Mouse (Mus musculus): ENCODE data around the gene Cyp2w1. TPM values are rescaled to one million over a fixed set of nuclear protein-coding genes. Genes with fewer than 3 reads are reported as not detected.

Gene Cyp2w1
- total and polyA plus RNA-seq, 3 experiments: not detected

GRCm38 (mm10) chr5:139403692-139404260 lies 51.4 kb downstream of the Cyp2w1 start:
- ATAC-seq (ENCODE audit: extremely low read depth, insufficient number of reproducible peaks, low FRiP score, poor library complexity, severe bottlenecking) (no peak), DNase-seq (ENCODE audit: low spot score) (no peak)
- TF ChIP-seq CTCF (IDR thresholded peaks at IDR 0.05; ENCODE audit: low read depth, low read length) (no peak), GATA2 (IDR thresholded peaks at IDR 0.05; ENCODE audit: borderline replicate concordance, low read depth, low read length) (no peak), POLR2AphosphoS5 (IDR thresholded peaks at IDR 0.05; ENCODE audit: insufficient replicate concordance, low read depth, low read length) (no peak), TAL1 (conservative IDR thresholded peaks at IDR 0.05; ENCODE audit: low read depth, low read length) (no peak), GATA1 (IDR thresholded peaks at IDR 0.05; ENCODE audit: borderline replicate concordance, low read length) (no peak)
- H3K9me3 ChIP-seq (replicated peaks): no peaks in the 10 kb centered on the region
- no peaks in the 10 kb centered on the region for H3K27me3 ChIP-seq (ENCODE audit: insufficient read depth, low read length)
- H3K36me3 ChIP-seq (replicated peaks): peaks cover 89% of the 10 kb centered on the region
- H3K4me3 ChIP-seq (ENCODE audit: low read depth, low read length): no peak overlapping the region
- H3K4me1 ChIP-seq (ENCODE audit: insufficient read depth, low read depth, low read length): peaks cover 22% of the 10 kb centered on the region

GRCm38 (mm10) chr5:139404801-139405401 lies 52.5 kb downstream of the Cyp2w1 start, which contains the start of gene C130050O18Rik:
TSS of gene C130050O18Rik (plus strand) at chr5:139405280.
- no peak for DNase-seq (ENCODE audit: low spot score)
- Histone ChIP-seq H3K4me1 (ENCODE audit: insufficient read depth, low read depth, low read length) (peaks cover 20% of the 10 kb centered on the region), H3K9me3 (replicated peaks) (no peaks in the 10 kb centered on the region), H3K27me3 (ENCODE audit: insufficient read depth, low read length) (no peaks in the 10 kb centered on the region), H3K4me3 (ENCODE audit: low read depth, low read length) (no peak within 1 kb of the TSS), H3K36me3 (replicated peaks) (peaks cover 92% of the 10 kb centered on the region)
- TF ChIP-seq TAL1 (conservative IDR thresholded peaks at IDR 0.05; ENCODE audit: low read depth, low read length): no peak
- no peak for ATAC-seq (ENCODE audit: extremely low read depth, insufficient number of reproducible peaks, low FRiP score, poor library complexity, severe bottlenecking)

- DNase-seq (ENCODE audit: low spot score) (no peak), ATAC-seq (ENCODE audit: extremely low read depth, insufficient number of reproducible peaks, low FRiP score, poor library complexity, severe bottlenecking) (no peak)
- Histone ChIP-seq H3K9me3 (replicated peaks) (no peaks in the 10 kb centered on the region), H3K27me3 (ENCODE audit: insufficient read depth, low read length) (no peaks in the 10 kb centered on the region), H3K36me3 (replicated peaks) (peaks cover 92% of the 10 kb centered on the region), H3K4me3 (ENCODE audit: low read depth, low read length) (no peak overlapping the region), H3K4me1 (ENCODE audit: insufficient read depth, low read depth, low read length) (peaks cover 20% of the 10 kb centered on the region)
- no peak for TF ChIP-seq POLR2AphosphoS5 (IDR thresholded peaks at IDR 0.05; ENCODE audit: insufficient replicate concordance, low read depth, low read length)
- no peak for TF ChIP-seq GATA2 (IDR thresholded peaks at IDR 0.05; ENCODE audit: borderline replicate concordance, low read depth, low read length)
- TF ChIP-seq TAL1 (conservative IDR thresholded peaks at IDR 0.05; ENCODE audit: low read depth, low read length): no peak
- TF ChIP-seq CTCF (IDR thresholded peaks at IDR 0.05; ENCODE audit: low read depth, low read length): no peak
- no peak for TF ChIP-seq GATA1 (IDR thresholded peaks at IDR 0.05; ENCODE audit: borderline replicate concordance, low read length)
Measured at GRCm38 (mm10) chr5:139405478-139405877, 53.1 kb downstream of the Cyp2w1 start.

GRCm38 (mm10) chr5:139405953-139406352 lies 53.5 kb downstream of the Cyp2w1 start:
- DNase-seq (ENCODE audit: low spot score) (no peak), ATAC-seq (ENCODE audit: extremely low read depth, insufficient number of reproducible peaks, low FRiP score, poor library complexity, severe bottlenecking) (no peak)
- TF ChIP-seq TAL1 (conservative IDR thresholded peaks at IDR 0.05; ENCODE audit: low read depth, low read length) (no peak), CTCF (IDR thresholded peaks at IDR 0.05; ENCODE audit: low read depth, low read length) (no peak), GATA2 (IDR thresholded peaks at IDR 0.05; ENCODE audit: borderline replicate concordance, low read depth, low read length) (no peak), GATA1 (IDR thresholded peaks at IDR 0.05; ENCODE audit: borderline replicate concordance, low read length) (no peak), POLR2AphosphoS5 (IDR thresholded peaks at IDR 0.05; ENCODE audit: insufficient replicate concordance, low read depth, low read length) (no peak)
- no peaks in the 10 kb centered on the region for H3K27me3 ChIP-seq (ENCODE audit: insufficient read depth, low read length)
- H3K4me3 ChIP-seq (ENCODE audit: low read depth, low read length): no peak overlapping the region
- H3K36me3 ChIP-seq (replicated peaks): peaks cover 92% of the 10 kb centered on the region
- H3K4me1 ChIP-seq (ENCODE audit: insufficient read depth, low read depth, low read length): peaks cover 20% of the 10 kb centered on the region
- H3K9me3 ChIP-seq (replicated peaks): no peaks in the 10 kb centered on the region

Other genes with a start within 250 kb of the Cyp2w1 start
- gene Prkar1b, start 202.6 kb upstream of the Cyp2w1 start, total RNA-seq (2014; fragmentation: Nextera tagmentation): not detected in 2 replicates
- gene Prkar1b, start 202.6 kb upstream of the Cyp2w1 start, total RNA-seq (2017): 1.3 TPM in 1 of 2 replicates, not detected in the other
- gene Prkar1b, start 202.6 kb upstream of the Cyp2w1 start, polyA plus RNA-seq (2012): not detected in 2 replicates
- 23.8 and 29.4 TPM in 2 replicates for gene Dnaaf5, start 202.4 kb upstream of the Cyp2w1 start, total RNA-seq (2014; fragmentation: Nextera tagmentation)
- 9.8 and 10.1 TPM in 2 replicates for gene Dnaaf5, start 202.4 kb upstream of the Cyp2w1 start, total RNA-seq (2017)
- 72.6 and 114 TPM in 2 replicates for gene Dnaaf5, start 202.4 kb upstream of the Cyp2w1 start, polyA plus RNA-seq (2012)
- gene Sun1, start 152.0 kb upstream of the Cyp2w1 start, total RNA-seq (2014; fragmentation: Nextera tagmentation): 32.8 and 61.2 TPM in 2 replicates
- gene Sun1, start 152.0 kb upstream of the Cyp2w1 start, total RNA-seq (2017): 45.7 and 45.8 TPM in 2 replicates
- gene Sun1, start 152.0 kb upstream of the Cyp2w1 start, polyA plus RNA-seq (2012): 7.6 and 11.8 TPM in 2 replicates
- gene Get4, start 100.3 kb upstream of the Cyp2w1 start, total RNA-seq (2014; fragmentation: Nextera tagmentation): 37.3 and 45.3 TPM in 2 replicates
- 22.3 and 23.9 TPM in 2 replicates for gene Get4, start 100.3 kb upstream of the Cyp2w1 start, total RNA-seq (2017)
- gene Get4, start 100.3 kb upstream of the Cyp2w1 start, polyA plus RNA-seq (2012): 68.0 and 71.2 TPM in 2 replicates
- gene Adap1, start 27.0 kb upstream of the Cyp2w1 start, total RNA-seq (2014; fragmentation: Nextera tagmentation): 1.2 and 2.3 TPM in 2 replicates
- gene Adap1, start 27.0 kb upstream of the Cyp2w1 start, total RNA-seq (2017): 1.3 and 1.4 TPM in 2 replicates
- 1.7 and 1.8 TPM in 2 replicates for gene Adap1, start 27.0 kb upstream of the Cyp2w1 start, polyA plus RNA-seq (2012)
- gene Cox19, start 1.2 kb upstream of the Cyp2w1 start, total RNA-seq (2014; fragmentation: Nextera tagmentation): 4.8 and 10.0 TPM in 2 replicates
- 40.8 and 41.0 TPM in 2 replicates for gene Cox19, start 1.2 kb upstream of the Cyp2w1 start, total RNA-seq (2017)
- 35.7 and 37.7 TPM in 2 replicates for gene Cox19, start 1.2 kb upstream of the Cyp2w1 start, polyA plus RNA-seq (2012)
- 34.2 and 36.5 TPM in 2 replicates for gene Gpr146, start 25.1 kb downstream of the Cyp2w1 start, total RNA-seq (2014; fragmentation: Nextera tagmentation)
- gene Gpr146, start 25.1 kb downstream of the Cyp2w1 start, total RNA-seq (2017): 26.8 and 27.4 TPM in 2 replicates
- gene Gpr146, start 25.1 kb downstream of the Cyp2w1 start, polyA plus RNA-seq (2012): 18.1 and 21.3 TPM in 2 replicates
- gene C130050O18Rik, start 52.7 kb downstream of the Cyp2w1 start, total RNA-seq (2014; fragmentation: Nextera tagmentation): 0.83 TPM in 1 of 2 replicates, not detected in the other
- 0.06 and 0.33 TPM in 2 replicates for gene C130050O18Rik, start 52.7 kb downstream of the Cyp2w1 start, total RNA-seq (2017)
- 0.03 and 0.07 TPM in 2 replicates for gene C130050O18Rik, start 52.7 kb downstream of the Cyp2w1 start, polyA plus RNA-seq (2012)
- not detected in 2 replicates for gene Gper1, start 70.5 kb downstream of the Cyp2w1 start, total RNA-seq (2014; fragmentation: Nextera tagmentation)
- not detected in 2 replicates for gene Gper1, start 70.5 kb downstream of the Cyp2w1 start, total RNA-seq (2017)
- not detected in 2 replicates for gene Gper1, start 70.5 kb downstream of the Cyp2w1 start, polyA plus RNA-seq (2012)
- 12.7 and 16.4 TPM in 2 replicates for gene 3110082I17Rik, start 107.9 kb downstream of the Cyp2w1 start, total RNA-seq (2014; fragmentation: Nextera tagmentation)
- gene 3110082I17Rik, start 107.9 kb downstream of the Cyp2w1 start, total RNA-seq (2017): 18.8 and 20.5 TPM in 2 replicates
- 48.6 and 62.6 TPM in 2 replicates for gene 3110082I17Rik, start 107.9 kb downstream of the Cyp2w1 start, polyA plus RNA-seq (2012)
- 22.7 and 26.0 TPM in 2 replicates for gene Zfand2a, start 131.9 kb downstream of the Cyp2w1 start, total RNA-seq (2014; fragmentation: Nextera tagmentation)
- gene Zfand2a, start 131.9 kb downstream of the Cyp2w1 start, total RNA-seq (2017): 10.2 and 13.7 TPM in 2 replicates
- 1.8 and 2.7 TPM in 2 replicates for gene Zfand2a, start 131.9 kb downstream of the Cyp2w1 start, polyA plus RNA-seq (2012)
- gene Uncx, start 190.9 kb downstream of the Cyp2w1 start, total RNA-seq (2014; fragmentation: Nextera tagmentation): not detected in 2 replicates
- not detected in 2 replicates for gene Uncx, start 190.9 kb downstream of the Cyp2w1 start, total RNA-seq (2017)
- gene Uncx, start 190.9 kb downstream of the Cyp2w1 start, polyA plus RNA-seq (2012): not detected in 2 replicates